Mouse (Mus musculus) testis, adult 2 months (tissue): ENCODE measurements around the gene Il25.

Source experiments
- CTCF ChIP-seq: fragments of 200-500 bp; IDR thresholded peaks from 2 replicates; pipeline ENCODE4 v1.5.1; 2012; ENCODE audit warnings: low read depth, mild to moderate bottlenecking, inconsistent platforms, low read length, moderate library complexity; ENCODE audit not compliant: control insufficient read depth, insufficient read depth, insufficient replicate concordance
- POLR2A ChIP-seq: fragments of 200-500 bp; IDR thresholded peaks from 2 replicates; pipeline ENCODE4 v1.6.1; 2012; ENCODE audit warnings: low read depth, mild to moderate bottlenecking, inconsistent platforms, low read length, moderate library complexity; ENCODE audit not compliant: control insufficient read depth

DNA sequence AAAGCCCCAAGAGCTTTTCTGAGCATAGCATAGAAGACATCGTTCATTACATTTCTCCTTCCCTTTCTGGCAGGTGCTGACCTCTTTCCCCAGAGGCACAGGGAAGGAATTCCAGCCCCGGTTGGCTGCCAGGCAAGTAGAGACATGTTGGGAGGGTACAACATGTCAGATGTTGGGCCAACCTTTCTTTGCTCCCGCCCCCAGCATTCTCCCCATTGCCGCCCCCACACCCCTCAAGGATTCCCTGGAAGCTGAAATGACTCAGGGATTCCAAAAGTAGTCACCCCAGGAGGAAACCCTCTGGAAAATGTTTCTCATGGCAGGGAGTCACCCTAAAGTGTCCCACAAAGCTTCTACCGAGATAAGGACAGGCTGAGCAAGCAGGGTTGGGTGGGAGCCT is 2.7 kb upstream of the Il25 start:
- TF ChIP-seq POLR2A (no peak), CTCF (no peak)
